Mouse (Mus musculus) ES-E14 (cell line): ENCODE results near the gene Dnajb12. TPM values are rescaled to one million over a fixed set of nuclear protein-coding genes. Genes with fewer than 3 reads are reported as not detected.
"Not testable (repeated sequence)": the region's sequence is repeated elsewhere in the genome, so short reads cannot be mapped to it uniquely, and the experiment has no call there.

Source experiments
- DNase-seq: peaks from one replicate; pipeline ENCODE4 v3.0.0-alpha.2; 2013; ENCODE audit warnings: low read depth, low spot score
- H3K27ac ChIP-seq: 2 replicates; pipeline ENCODE4 v1.5.1; 2012; ENCODE audit warnings: low read depth, mild to moderate bottlenecking, low read length, moderate library complexity, mixed read lengths; ENCODE audit not compliant: poor library complexity, insufficient read depth, severe bottlenecking
- H3K36me3 ChIP-seq: 2 replicates; pipeline ENCODE4 v1.6.1; 2012; ENCODE audit warnings: mild to moderate bottlenecking, low read length, moderate library complexity, mixed read lengths; ENCODE audit not compliant: control insufficient read depth, poor library complexity, insufficient read depth, severe bottlenecking
- H3K4me1 ChIP-seq, 2 experiments: fragments of 150-350 bp in 1 of 2; sonication (generic) in 1 of 2; 2 replicates each; pipeline ENCODE4 v1.6.1; 2012; ENCODE audit warnings: low read length in 2 of 2, mild to moderate bottlenecking in 1 of 2, mixed read lengths in 1 of 2; ENCODE audit not compliant: control insufficient read depth in 2 of 2, insufficient read depth in 2 of 2, poor library complexity in 1 of 2
- H3K4me3 ChIP-seq, 2 experiments: fragments of 150-350 bp in 1 of 2; sonication (generic) in 1 of 2; 2 replicates each; pipeline ENCODE4 v1.5.1; 2012; ENCODE audit warnings: low read length in 2 of 2, low read depth in 1 of 2, mild to moderate bottlenecking in 1 of 2, mixed read lengths in 1 of 2; ENCODE audit not compliant: insufficient read depth in 1 of 2, poor library complexity in 1 of 2, severe bottlenecking in 1 of 2
- H3K9ac ChIP-seq: 2 replicates; pipeline ENCODE4 v1.6.1; 2012; ENCODE audit warnings: low read depth, mild to moderate bottlenecking, low read length, mixed read lengths; ENCODE audit not compliant: poor library complexity, insufficient read depth, severe bottlenecking
- H3K9me3 ChIP-seq: fragments of 150-350 bp; sonication (generic); 2 replicates; pipeline ENCODE4 v1.6.1; 2012; ENCODE audit warnings: low read depth, mild to moderate bottlenecking, low read length; ENCODE audit not compliant: control insufficient read depth, insufficient read depth
- CHD2 ChIP-seq: IDR thresholded peaks from 2 replicates; pipeline ENCODE4 v1.6.1; 2014; ENCODE audit warnings: mild to moderate bottlenecking, low read depth, low read length, inconsistent platforms
- HCFC1 ChIP-seq: IDR thresholded peaks from 2 replicates; pipeline ENCODE4 v1.6.1; 2012; ENCODE audit warnings: low read length, inconsistent platforms, borderline replicate concordance; ENCODE audit not compliant: insufficient read depth
- MAFK ChIP-seq: IDR thresholded peaks from 2 replicates; pipeline ENCODE4 v1.6.1; 2014; ENCODE audit warnings: mild to moderate bottlenecking, low read depth, low read length, inconsistent platforms; ENCODE audit not compliant: insufficient read depth
- ZC3H11A ChIP-seq: IDR thresholded peaks from 2 replicates; pipeline ENCODE4 v1.6.1; 2012; ENCODE audit warnings: low read depth, mild to moderate bottlenecking, inconsistent platforms, low read length, borderline replicate concordance
- ZNF384 ChIP-seq: IDR thresholded peaks from 2 replicates; pipeline ENCODE4 v1.6.1; 2012; ENCODE audit warnings: low read depth, low read length, inconsistent platforms
- in situ Hi-C, 2 experiments: fragments of 600-800 bp; cut with MboI; formaldehyde crosslinking; loops; one replicate each; pipeline ENCODE4 v1.15.1; 2025; ENCODE audit warnings: low sequenced_read_pairs in 2 of 2, inconsistent platforms in 1 of 2; ENCODE audit not compliant: unreplicated experiment in 2 of 2
- total RNA-seq: library from RNA; depleted of rRNA; stranded (reverse); fragments of 300-350 nt; gene quantifications from 2 replicates; pipeline ENCODE4 v1.2.3, GENCODE M21; 2012

The Dnajb12 gene
- total RNA-seq, 1 experiment: 38.2 TPM

DNA sequence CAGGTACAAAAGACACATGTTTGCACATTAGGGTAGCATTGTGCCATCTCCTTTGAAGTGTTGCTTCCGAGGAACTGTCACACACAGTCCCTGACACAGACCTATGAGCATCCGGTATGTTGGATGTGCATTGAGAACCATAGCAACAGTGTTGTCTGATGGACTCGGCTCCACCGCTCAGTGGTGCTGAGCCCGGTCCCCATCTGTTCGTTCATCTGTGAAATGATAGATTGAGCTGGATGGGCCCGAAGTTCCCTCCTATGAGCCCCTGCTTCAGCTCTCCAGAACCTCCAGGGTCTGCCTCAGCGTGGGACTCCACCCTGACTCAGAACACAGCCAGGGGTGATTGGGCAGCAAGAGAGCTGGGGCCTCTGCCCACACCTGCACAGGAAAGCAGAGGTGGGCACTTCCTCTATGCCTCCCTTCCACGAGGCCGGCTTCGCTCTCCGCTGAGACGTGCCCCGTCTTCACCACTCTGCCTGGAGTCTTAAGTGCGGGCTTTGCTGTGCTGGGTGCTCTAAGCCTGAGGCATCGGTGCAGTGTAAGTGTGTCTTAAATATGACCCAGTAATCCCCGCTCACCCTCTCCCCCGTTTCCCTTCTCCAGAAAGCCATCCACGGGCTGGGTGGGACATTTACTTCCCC is 15.0 kb upstream of the Dnajb12 start:
- 0 out of 4 replicates have a peak overlapping the region, but pooled peaks of 1 of the 2 experiments have one; percentile 10 for H3K4me3 ChIP-seq
- no peaks in the 10 kb centered on the region for H3K9me3 ChIP-seq
- in situ Hi-C loops: loop anchor here (10.0 to 25.0 kb wide), 2 partner anchors 552 to 560 kb away; partner anchors contain the start of gene P4ha1 (in 1 of the 2)
- DNase-seq: no peak
- H3K27ac ChIP-seq: no peak overlapping the region
- no peak for TF ChIP-seq ZNF384
- TF ChIP-seq ZC3H11A: no peak
- TF ChIP-seq MAFK: no peak
- TF ChIP-seq HCFC1: no peak
- TF ChIP-seq CHD2: no peak
- H3K4me1 ChIP-seq: peaks cover 0 to 18% of the 10 kb centered on the region in 2 experiments; a peak in 1 of 4 replicates
- no peaks in the 10 kb centered on the region for H3K36me3 ChIP-seq
- H3K9ac ChIP-seq: peak overlapping the region; percentile 16; the same call in 1 of the 2 replicates

DNA sequence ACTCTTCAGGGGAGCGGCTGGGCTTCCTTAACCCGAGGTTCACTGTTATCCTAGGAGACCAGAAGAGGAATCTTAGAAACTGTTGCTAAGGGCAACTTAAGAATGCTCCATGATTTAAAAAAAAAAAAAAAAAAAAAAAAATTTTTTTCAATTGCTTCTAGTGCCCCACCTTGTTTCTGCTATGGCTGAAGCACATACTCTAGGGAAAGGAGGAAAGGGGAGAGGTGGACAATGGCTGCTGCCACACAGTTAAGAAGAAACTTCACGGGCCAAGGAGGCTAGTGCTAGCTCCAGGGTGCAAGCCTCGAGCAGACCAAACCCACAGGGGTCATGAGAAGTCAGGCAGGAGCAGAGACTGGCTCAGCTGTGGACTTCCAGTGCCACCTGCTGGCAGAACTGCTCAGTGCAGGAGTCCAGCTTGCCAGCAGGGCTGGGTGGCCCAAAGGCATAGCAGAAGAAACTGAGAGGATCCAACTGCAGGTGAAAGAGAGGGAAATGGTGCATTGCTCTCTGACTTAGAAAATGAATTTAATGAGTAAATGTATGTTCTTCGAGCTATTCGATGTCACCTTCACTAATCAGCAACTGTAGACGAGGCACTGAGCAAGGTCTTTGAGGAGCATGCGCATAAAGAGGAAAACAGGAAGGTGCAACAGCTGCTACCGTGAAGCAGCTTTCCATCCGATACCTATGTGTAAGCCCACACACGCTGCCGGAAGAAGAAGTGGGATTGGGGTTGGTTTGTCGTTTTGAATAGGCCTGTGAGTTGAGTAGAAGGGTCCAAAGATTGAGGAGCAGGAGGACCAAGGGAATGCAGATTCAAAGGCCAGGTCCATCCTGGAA is 14.3 kb upstream of the Dnajb12 start:
- no peaks in the 10 kb centered on the region for H3K36me3 ChIP-seq
- in situ Hi-C loops: loop anchor here (10.0 to 25.0 kb wide), 2 partner anchors 553 to 560 kb away; partner anchors contain the start of gene P4ha1 (in 1 of the 2)
- H3K27ac ChIP-seq: no peak overlapping the region
- no peak overlapping the region for H3K9ac ChIP-seq
- H3K4me3 ChIP-seq: no peak overlapping the region
- peak; percentile 85 for DNase-seq
- peaks cover 0 to 23% of the 10 kb centered on the region in 2 experiments; a peak in 1 of 4 replicates for H3K4me1 ChIP-seq
- TF ChIP-seq ZNF384 (peak; percentile 90), ZC3H11A (peak; percentile 98), CHD2 (no peak)
- H3K9me3 ChIP-seq: no peaks in the 10 kb centered on the region

DNA sequence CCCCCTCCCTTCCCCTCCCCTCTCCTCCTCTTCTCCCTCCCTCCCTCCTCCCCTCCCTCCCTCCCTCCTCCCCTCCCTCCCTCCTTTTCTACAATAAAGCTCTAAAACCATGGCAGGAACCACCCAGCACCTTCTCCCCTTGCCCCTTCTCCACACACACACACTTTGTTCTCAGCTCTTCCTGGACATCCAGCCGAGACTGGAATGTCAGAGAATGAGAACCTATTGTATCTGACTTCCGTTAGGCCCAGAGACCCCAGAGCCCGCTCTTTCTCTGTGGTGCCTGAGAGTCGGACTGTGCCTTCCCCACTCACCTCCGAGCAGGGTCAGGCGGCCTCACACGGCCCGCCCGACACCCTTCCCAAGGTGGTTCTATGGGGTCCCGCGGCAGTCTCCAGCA is 11.1 kb upstream of the Dnajb12 start:
- in situ Hi-C loops: loop anchor here (10.0 to 25.0 kb wide), 2 partner anchors 556 to 563 kb away; partner anchors contain the start of gene P4ha1 (in 1 of the 2)
- H3K9ac ChIP-seq: peak overlapping the region; percentile 61; the same call in 1 of the 2 replicates
- no peak for DNase-seq
- peaks cover 0 to 20% of the 10 kb centered on the region in 2 experiments; a peak in 1 of 4 replicates for H3K4me1 ChIP-seq
- no peaks in the 10 kb centered on the region for H3K36me3 ChIP-seq
- no peaks in the 10 kb centered on the region for H3K9me3 ChIP-seq
- H3K4me3 ChIP-seq: peak overlapping the region; percentile 26 to 34; a peak in 2 of 4 replicates
- H3K27ac ChIP-seq: no peak overlapping the region
- no peak for TF ChIP-seq MAFK
- no peak for TF ChIP-seq ZC3H11A
- no peak for TF ChIP-seq HCFC1
- no peak for TF ChIP-seq ZNF384
- no peak for TF ChIP-seq CHD2

DNA sequence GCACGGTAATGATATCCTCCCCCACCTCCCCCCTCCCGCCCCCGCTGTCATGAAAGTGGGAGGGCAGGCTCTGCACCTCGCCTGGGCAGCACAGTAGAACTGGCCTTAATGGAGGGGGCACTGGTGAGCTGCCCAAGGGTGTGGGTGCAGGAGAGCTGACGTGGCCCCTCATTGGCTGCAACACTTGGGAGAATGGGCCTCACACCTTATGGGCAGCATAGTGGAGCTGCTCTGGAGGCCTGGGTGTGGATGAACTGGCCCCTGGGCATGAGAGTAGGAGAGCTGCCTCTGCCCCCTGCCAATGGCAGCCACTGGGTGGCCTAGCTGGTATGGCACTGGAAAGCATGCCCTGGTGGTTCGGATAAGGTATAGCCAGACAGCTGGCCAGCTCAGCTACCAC is 9.3 kb upstream of the Dnajb12 start:
- Histone ChIP-seq H3K27ac (no peak overlapping the region), H3K9ac (no peak overlapping the region), H3K4me3 (no peak overlapping the region), H3K4me1 (peaks cover 0 to 14% of the 10 kb centered on the region in 2 experiments; a peak in 1 of 4 replicates), H3K36me3 (no peaks in the 10 kb centered on the region), H3K9me3 (no peaks in the 10 kb centered on the region)
- no peak for TF ChIP-seq MAFK
- no peak for TF ChIP-seq CHD2
- no peak for TF ChIP-seq HCFC1
- TF ChIP-seq ZC3H11A: no peak
- TF ChIP-seq ZNF384: no peak
- DNase-seq: no peak
- in situ Hi-C loops: loop anchor here in 1 of 2 experiments (25.0 kb wide), 1 partner anchor 558 kb away; the partner anchor contains the start of gene P4ha1

DNA sequence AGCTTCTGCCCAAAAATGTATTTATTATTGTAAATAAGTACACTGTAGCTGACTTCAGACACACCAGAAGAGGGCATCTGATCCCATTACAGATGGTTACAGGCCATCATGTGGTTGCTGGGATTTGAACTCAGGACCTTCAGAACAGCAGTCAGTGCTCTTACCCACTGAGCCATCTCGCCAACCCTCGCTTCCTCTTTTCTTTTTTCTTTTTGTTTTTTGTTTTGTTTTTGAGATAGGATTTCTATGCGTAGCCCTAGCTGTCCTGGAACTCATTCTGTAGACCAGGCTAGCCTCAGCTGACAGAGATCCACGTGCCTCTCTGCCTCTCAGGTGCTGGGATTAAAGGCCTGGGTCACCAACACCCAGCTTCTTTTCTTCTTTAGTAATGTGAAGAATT is 6.7 kb upstream of the Dnajb12 start:
- in situ Hi-C loops: loop anchor here in 1 of 2 experiments (25.0 kb wide), 1 partner anchor 560 kb away; the partner anchor contains the start of gene P4ha1
- H3K4me3 ChIP-seq, H3K9ac ChIP-seq, H3K9me3 ChIP-seq, H3K27ac ChIP-seq, H3K36me3 ChIP-seq, DNase-seq: not testable (repeated sequence)
- peaks cover 0 to 13% of the 10 kb centered on the region in 2 experiments; a peak in 1 of 4 replicates for H3K4me1 ChIP-seq
